Mouse (Mus musculus): ENCODE data around the gene 2610008E11Rik. TPM values are rescaled to one million over a fixed set of nuclear protein-coding genes. Genes with fewer than 3 reads are reported as not detected.

Gene 2610008E11Rik
- polyA plus RNA-seq (2015; fragmentation: Nextera tagmentation; extraction: Ambion mirVana): 31.1 and 32.0 TPM in 2 replicates

DNA sequence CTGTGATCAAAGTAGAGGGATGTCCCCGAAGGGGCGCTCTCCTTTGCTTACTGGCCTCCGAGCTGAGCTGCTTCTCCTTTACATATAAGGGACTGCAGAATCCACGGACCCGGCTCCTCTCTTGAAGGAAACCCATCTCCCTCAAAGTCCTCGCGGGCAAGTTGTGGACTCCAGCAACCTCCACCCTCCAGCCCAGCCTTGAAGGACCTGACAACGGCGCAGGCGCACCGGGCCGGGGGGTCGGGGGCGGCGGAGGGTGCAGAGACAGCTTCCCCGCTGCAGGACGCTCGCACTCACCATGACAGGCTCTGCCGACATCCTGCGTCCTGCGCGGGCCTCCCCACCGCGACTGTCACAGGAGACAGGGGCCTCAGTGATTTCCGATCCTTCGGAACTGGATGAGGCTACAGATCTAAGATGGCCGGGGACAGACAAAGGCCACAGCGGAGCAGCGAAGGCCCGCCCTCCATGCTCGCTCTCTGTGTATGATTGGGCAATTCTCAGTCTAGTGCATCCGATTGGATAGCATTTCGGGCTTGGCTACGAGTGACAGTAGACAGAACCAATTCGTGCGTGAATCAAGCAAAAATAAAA, at the start of gene 2610008E11Rik:
Gene 2610008E11Rik, minus strand, starts transcription at position 440 of the 594 bp plus-strand sequence.
- Histone ChIP-seq H3K36me3 (ENCODE audit: control insufficient read depth, insufficient read depth, low read length) (peaks cover 16% of the 10 kb centered on the region), H3K9me3 (ENCODE audit: control insufficient read depth, low read length) (no peaks in the 10 kb centered on the region), H3K4me2 (ENCODE audit: low read depth, low read length) (peak within 1 kb of the TSS; percentile 78), H3K4me3 (ENCODE audit: low read length) (peak within 1 kb of the TSS; percentile 76), H3K27me3 (ENCODE audit: control insufficient read depth, insufficient read depth, low read depth, low read length) (no peaks in the 10 kb centered on the region), H3K4me1 (replicated peaks; ENCODE audit: control insufficient read depth, insufficient read depth, low read length) (peaks cover 18% of the 10 kb centered on the region), H3K9ac (ENCODE audit: low read length) (peak within 1 kb of the TSS; percentile 93), H3K27ac (ENCODE audit: low read length) (peak within 1 kb of the TSS; percentile 97)
- under 1% methylated on average over 36 of the region's 36 CpGs for WGBS
- ATAC-seq (ENCODE audit: low read depth): peak; percentile 100

DNA sequence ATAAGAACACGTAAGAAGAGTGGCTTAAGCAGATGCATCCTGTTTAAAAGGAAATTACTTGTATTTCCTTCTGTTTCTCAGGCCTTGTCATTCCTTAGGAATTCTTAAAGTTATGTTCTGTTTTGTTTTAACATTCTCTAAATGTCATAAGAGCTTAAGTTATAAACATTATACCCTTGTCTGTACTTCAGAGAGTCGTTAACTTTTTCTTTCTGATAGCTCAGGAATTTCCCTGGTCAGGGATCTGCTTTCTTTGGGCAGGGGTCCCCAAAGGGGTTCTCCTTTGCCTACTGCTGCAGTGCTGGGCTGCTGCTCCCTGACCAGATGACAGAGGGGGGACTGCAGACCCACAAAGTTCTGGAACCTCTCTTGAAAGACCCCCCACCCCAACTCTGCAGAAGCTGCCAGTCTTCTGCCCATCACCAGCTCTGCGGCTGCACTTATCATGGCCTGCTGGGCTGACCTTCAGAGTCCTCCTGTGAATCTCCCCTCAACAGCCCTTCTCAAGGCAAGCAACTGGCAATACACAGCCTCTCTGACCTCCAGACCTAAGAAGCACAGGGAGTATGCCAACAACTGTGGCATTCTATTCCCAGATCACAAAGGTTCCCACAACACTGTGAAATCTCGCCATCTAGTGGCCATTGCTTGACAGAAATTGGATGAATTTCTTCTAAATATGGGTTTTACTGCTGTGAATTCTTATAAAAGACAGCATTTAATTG, 18.9 kb upstream of the 2610008E11Rik start:
- peak; percentile 90 for ATAC-seq (ENCODE audit: low read depth)
- Histone ChIP-seq H3K4me2 (ENCODE audit: low read depth, low read length) (no peak overlapping the region; the same call in 1 of the 2 replicates), H3K36me3 (ENCODE audit: control insufficient read depth, insufficient read depth, low read length) (no peaks in the 10 kb centered on the region), H3K9ac (ENCODE audit: low read length) (no peak overlapping the region), H3K27ac (ENCODE audit: low read length) (peak overlapping the region; percentile 87), H3K9me3 (ENCODE audit: control insufficient read depth, low read length) (no peaks in the 10 kb centered on the region), H3K27me3 (ENCODE audit: control insufficient read depth, insufficient read depth, low read depth, low read length) (no peaks in the 10 kb centered on the region), H3K4me1 (replicated peaks; ENCODE audit: control insufficient read depth, insufficient read depth, low read length) (peaks cover 3% of the 10 kb centered on the region; the same call in 1 of the 2 replicates), H3K4me3 (ENCODE audit: low read length) (no peak overlapping the region)
- WGBS: 19% methylated on average over 4 of the region's 4 CpGs

GRCm38 (mm10) chr10:79115085-79115484, 17.7 kb upstream of the 2610008E11Rik start:
- no peaks in the 10 kb centered on the region for H3K36me3 ChIP-seq (ENCODE audit: control insufficient read depth, insufficient read depth, low read length)
- no peak overlapping the region for H3K4me3 ChIP-seq (ENCODE audit: low read length)
- no peak overlapping the region for H3K27ac ChIP-seq (ENCODE audit: low read length)
- WGBS: 63% methylated on average over 1 of the region's 1 CpGs
- no peak for ATAC-seq (ENCODE audit: low read depth)
- no peaks in the 10 kb centered on the region for H3K9me3 ChIP-seq (ENCODE audit: control insufficient read depth, low read length)
- no peak overlapping the region for H3K4me2 ChIP-seq (ENCODE audit: low read depth, low read length)
- H3K27me3 ChIP-seq (ENCODE audit: control insufficient read depth, insufficient read depth, low read depth, low read length): no peaks in the 10 kb centered on the region
- peaks cover 3% of the 10 kb centered on the region; the same call in 1 of the 2 replicates for H3K4me1 ChIP-seq (replicated peaks; ENCODE audit: control insufficient read depth, insufficient read depth, low read length)
- H3K9ac ChIP-seq (ENCODE audit: low read length): no peak overlapping the region

DNA sequence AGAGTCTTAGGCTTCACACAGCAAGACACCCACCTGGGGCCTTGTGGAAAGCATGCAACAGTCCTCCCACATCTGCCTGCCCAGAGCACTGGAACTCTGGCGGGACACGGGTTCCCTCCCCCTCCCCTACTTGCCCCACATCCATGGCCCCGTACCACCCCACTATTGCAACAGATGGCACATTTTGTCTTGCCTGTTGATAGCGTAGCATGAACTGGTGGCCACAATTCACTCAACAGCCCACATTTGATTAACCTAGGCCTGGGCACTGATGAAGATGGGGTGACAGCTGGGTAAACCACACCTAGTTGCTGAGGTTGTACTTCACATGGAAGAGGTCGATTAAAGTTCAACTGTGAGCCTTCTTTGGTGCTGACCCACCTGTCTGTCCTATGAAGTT, 13.1 kb upstream of the 2610008E11Rik start:
- no peak for ATAC-seq (ENCODE audit: low read depth)

GRCm38 (mm10) chr10:79109156-79109555, 11.8 kb upstream of the 2610008E11Rik start:
- H3K4me3 ChIP-seq (ENCODE audit: low read length): no peak overlapping the region
- H3K27ac ChIP-seq (ENCODE audit: low read length): no peak overlapping the region
- H3K9me3 ChIP-seq (ENCODE audit: control insufficient read depth, low read length): no peaks in the 10 kb centered on the region
- no peak overlapping the region for H3K4me2 ChIP-seq (ENCODE audit: low read depth, low read length)
- 83% methylated on average over 1 of the region's 1 CpGs for WGBS
- ATAC-seq (ENCODE audit: low read depth): no peak
- no peaks in the 10 kb centered on the region for H3K27me3 ChIP-seq (ENCODE audit: control insufficient read depth, insufficient read depth, low read depth, low read length)
- H3K9ac ChIP-seq (ENCODE audit: low read length): no peak overlapping the region
- H3K36me3 ChIP-seq (ENCODE audit: control insufficient read depth, insufficient read depth, low read length): no peaks in the 10 kb centered on the region
- H3K4me1 ChIP-seq (replicated peaks; ENCODE audit: control insufficient read depth, insufficient read depth, low read length): peaks cover 7% of the 10 kb centered on the region

More for the DNA sequence above, 13.1 kb upstream of the 2610008E11Rik start:
- Histone ChIP-seq H3K4me1 (replicated peaks; ENCODE audit: control insufficient read depth, insufficient read depth, low read length) (peaks cover 7% of the 10 kb centered on the region), H3K36me3 (ENCODE audit: control insufficient read depth, insufficient read depth, low read length) (no peaks in the 10 kb centered on the region), H3K9ac (ENCODE audit: low read length) (no peak overlapping the region), H3K4me2 (ENCODE audit: low read depth, low read length) (no peak overlapping the region), H3K9me3 (ENCODE audit: control insufficient read depth, low read length) (no peaks in the 10 kb centered on the region), H3K27me3 (ENCODE audit: control insufficient read depth, insufficient read depth, low read depth, low read length) (no peaks in the 10 kb centered on the region), H3K27ac (ENCODE audit: low read length) (no peak overlapping the region), H3K4me3 (ENCODE audit: low read length) (no peak overlapping the region)
- 86% methylated on average over 5 of the region's 5 CpGs for WGBS

- H3K9me3 ChIP-seq (ENCODE audit: control insufficient read depth, low read length): no peaks in the 10 kb centered on the region
- ATAC-seq (ENCODE audit: low read depth): no peak
- peaks cover 7% of the 10 kb centered on the region for H3K4me1 ChIP-seq (replicated peaks; ENCODE audit: control insufficient read depth, insufficient read depth, low read length)
- WGBS: 47% methylated on average over 2 of the region's 2 CpGs
- no peak overlapping the region for H3K27ac ChIP-seq (ENCODE audit: low read length)
- no peak overlapping the region for H3K4me2 ChIP-seq (ENCODE audit: low read depth, low read length)
- no peak overlapping the region for H3K9ac ChIP-seq (ENCODE audit: low read length)
- no peaks in the 10 kb centered on the region for H3K36me3 ChIP-seq (ENCODE audit: control insufficient read depth, insufficient read depth, low read length)
- H3K4me3 ChIP-seq (ENCODE audit: low read length): no peak overlapping the region
- no peaks in the 10 kb centered on the region for H3K27me3 ChIP-seq (ENCODE audit: control insufficient read depth, insufficient read depth, low read depth, low read length)
Measured at GRCm38 (mm10) chr10:79107531-79107930, 10.1 kb upstream of the 2610008E11Rik start.

DNA sequence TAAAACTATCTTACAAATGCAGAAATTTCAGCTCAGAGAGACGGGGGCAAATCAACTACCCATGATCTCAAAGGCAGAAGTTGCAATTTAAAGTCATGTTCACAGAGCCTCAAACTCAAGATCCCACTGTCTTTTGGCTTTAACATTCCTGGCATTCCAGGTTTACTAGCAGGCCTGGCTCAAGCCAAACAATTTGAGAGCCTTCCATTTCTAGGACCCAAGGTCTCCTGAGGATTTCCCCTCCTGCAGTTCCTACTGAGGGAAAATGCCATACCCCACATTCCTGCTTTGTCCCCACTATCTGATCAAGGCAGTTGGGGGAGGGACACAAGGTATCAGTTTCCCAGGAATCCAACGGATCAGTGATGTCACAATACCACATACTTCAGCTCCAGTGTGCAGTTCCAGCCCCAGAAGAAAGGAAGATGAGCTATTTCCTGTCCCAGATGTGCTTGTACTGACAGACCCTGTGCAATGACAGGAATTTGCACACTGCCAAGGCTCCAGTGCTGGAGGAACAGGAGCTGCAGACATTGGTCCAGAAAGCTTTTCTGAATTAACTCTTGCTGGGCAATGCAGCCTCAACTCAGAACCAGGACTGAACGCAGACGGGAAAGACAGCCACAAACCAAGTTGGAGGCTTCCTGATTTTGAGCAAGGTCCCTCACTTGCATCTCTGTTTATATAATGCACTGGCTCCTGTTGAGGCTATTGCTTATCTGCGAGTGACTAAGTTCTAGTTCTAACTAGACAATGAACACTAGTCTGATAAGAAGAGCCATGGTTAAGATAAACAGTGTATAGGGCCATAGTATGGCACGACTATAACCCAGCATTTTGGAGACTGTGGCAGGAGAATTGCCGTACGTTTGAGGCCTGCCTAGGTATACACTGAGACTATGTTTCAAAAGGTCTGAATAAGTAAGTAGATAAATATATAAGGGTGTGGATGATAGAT, 9.2 kb upstream of the 2610008E11Rik start:
- Histone ChIP-seq H3K36me3 (ENCODE audit: control insufficient read depth, insufficient read depth, low read length) (no peaks in the 10 kb centered on the region), H3K27me3 (ENCODE audit: control insufficient read depth, insufficient read depth, low read depth, low read length) (no peaks in the 10 kb centered on the region), H3K4me1 (replicated peaks; ENCODE audit: control insufficient read depth, insufficient read depth, low read length) (peaks cover 7% of the 10 kb centered on the region), H3K27ac (ENCODE audit: low read length) (peak overlapping the region; percentile 59), H3K4me2 (ENCODE audit: low read depth, low read length) (no peak overlapping the region), H3K9me3 (ENCODE audit: control insufficient read depth, low read length) (no peaks in the 10 kb centered on the region), H3K4me3 (ENCODE audit: low read length) (no peak overlapping the region), H3K9ac (ENCODE audit: low read length) (no peak overlapping the region)
- WGBS: 27% methylated on average over 8 of the region's 8 CpGs
- ATAC-seq (ENCODE audit: low read depth): peak; percentile 91

DNA sequence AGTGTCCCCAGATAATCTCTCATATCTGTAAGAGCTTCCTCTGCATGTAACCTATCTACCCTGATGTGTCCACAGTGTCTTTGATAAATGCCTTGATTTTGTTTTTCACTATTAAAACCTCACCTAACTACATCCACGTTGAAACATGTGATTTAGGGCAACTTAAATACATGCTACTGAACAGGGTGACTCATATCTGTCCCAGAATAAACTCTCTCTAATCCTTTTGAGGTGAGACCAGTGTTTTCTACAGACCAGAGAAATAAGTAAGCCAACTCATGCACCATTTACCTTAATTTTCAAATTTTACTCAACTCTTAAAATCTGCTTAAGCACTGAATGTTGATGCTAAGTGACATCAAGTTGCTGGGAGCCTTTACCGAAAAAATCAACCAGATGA, 694 bp downstream of the 2610008E11Rik start:
- 4% methylated on average over 2 of the region's 2 CpGs for WGBS
- Histone ChIP-seq H3K4me2 (ENCODE audit: low read depth, low read length) (peak overlapping the region; percentile 78), H3K9ac (ENCODE audit: low read length) (peak overlapping the region; percentile 93), H3K4me3 (ENCODE audit: low read length) (peak overlapping the region; percentile 76), H3K27ac (ENCODE audit: low read length) (peak overlapping the region; percentile 97), H3K36me3 (ENCODE audit: control insufficient read depth, insufficient read depth, low read length) (peaks cover 21% of the 10 kb centered on the region), H3K27me3 (ENCODE audit: control insufficient read depth, insufficient read depth, low read depth, low read length) (no peaks in the 10 kb centered on the region), H3K9me3 (ENCODE audit: control insufficient read depth, low read length) (no peaks in the 10 kb centered on the region), H3K4me1 (replicated peaks; ENCODE audit: control insufficient read depth, insufficient read depth, low read length) (peaks cover 18% of the 10 kb centered on the region)
- ATAC-seq (ENCODE audit: low read depth): no peak

GRCm38 (mm10) chr10:79091731-79092130, 5.7 kb downstream of the 2610008E11Rik start:
- Histone ChIP-seq H3K4me3 (ENCODE audit: low read length) (no peak overlapping the region), H3K9ac (ENCODE audit: low read length) (no peak overlapping the region), H3K36me3 (ENCODE audit: control insufficient read depth, insufficient read depth, low read length) (peaks cover 51% of the 10 kb centered on the region), H3K4me2 (ENCODE audit: low read depth, low read length) (no peak overlapping the region), H3K27ac (ENCODE audit: low read length) (no peak overlapping the region), H3K4me1 (replicated peaks; ENCODE audit: control insufficient read depth, insufficient read depth, low read length) (peaks cover 18% of the 10 kb centered on the region), H3K9me3 (ENCODE audit: control insufficient read depth, low read length) (no peaks in the 10 kb centered on the region), H3K27me3 (ENCODE audit: control insufficient read depth, insufficient read depth, low read depth, low read length) (no peaks in the 10 kb centered on the region)
- ATAC-seq (ENCODE audit: low read depth): no peak
